Mouse (Mus musculus): ENCODE measurements around the gene Trmt61a.

Gene Trmt61a

GRCm38 (mm10) chr12:111674850-111675486 lies 2.9 kb upstream of the Trmt61a start:
- DNase-seq, result no peak

DNA sequence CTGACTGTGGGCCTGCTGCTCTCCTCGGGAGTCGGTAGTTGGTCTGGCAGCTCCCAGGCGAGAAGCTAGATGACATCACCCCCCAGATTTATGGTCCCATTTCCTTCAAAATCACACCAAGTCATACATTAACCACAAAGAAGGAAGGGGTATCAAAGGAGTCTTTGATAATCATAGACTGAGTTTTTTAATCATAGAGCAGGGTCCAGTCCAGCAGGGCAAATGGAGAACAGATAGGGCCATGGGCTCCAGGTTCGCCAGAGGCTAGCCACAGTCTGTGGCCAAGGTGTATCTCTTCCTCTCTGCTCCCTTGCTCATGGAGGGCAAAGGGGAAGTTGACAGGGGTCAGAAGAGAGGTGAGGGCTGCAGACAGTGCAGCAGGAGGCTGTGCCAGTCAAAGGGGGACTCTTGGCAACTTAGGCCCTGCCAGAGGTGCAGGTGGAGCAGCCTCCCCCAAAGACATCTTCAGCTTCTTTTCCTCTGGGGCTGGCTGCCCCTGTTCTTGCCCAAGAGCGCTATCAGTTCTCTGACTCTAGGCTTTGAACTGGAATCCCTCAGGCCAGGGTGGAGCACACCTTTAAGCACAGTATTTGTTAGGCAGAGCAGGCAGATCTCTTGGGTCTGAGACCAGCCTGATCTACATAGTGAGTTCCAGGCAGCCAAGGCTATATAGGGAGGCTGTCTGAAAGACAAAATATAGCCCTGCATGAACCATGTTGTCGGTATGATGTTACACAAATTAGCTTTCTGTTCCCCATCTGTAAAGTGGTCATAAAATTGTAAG lies 1.9 kb upstream of the Trmt61a start:
- no peak for DNase-seq

- DNase-seq, result peak; percentile 51
Measured at GRCm38 (mm10) chr12:111677421-111677820, 484 bp upstream of the Trmt61a start.

GRCm38 (mm10) chr12:111678670-111678933 lies 697 bp downstream of the Trmt61a start:
- DNase-seq, result no peak

- DNase-seq, result no peak
Measured at GRCm38 (mm10) chr12:111678997-111679396, 1.1 kb downstream of the Trmt61a start.

GRCm38 (mm10) chr12:111680661-111681060 lies 2.8 kb downstream of the Trmt61a start:
- no peak for DNase-seq

DNA sequence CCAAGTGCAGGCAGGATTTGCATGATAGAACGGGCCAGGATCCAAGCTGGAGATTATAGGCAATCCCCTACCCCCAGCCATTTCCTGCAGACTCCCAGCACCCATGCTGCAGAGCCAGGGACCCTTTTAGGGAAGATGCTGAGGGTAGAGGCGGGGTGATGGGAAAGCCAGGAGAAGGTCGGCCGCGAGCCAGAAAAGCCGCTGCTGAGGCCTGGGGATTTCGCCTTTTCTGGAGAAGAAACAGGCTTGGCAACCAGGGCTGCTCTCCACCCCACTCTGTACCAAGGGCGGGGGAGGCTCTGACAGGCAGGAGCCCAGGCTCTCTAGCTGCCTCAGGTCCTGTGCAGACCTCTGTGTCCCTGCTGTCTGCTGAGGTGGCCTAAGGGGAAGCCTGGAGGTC lies 3.4 kb downstream of the Trmt61a start:
- no peak for DNase-seq

GRCm38 (mm10) chr12:111682003-111682402 lies 4.1 kb downstream of the Trmt61a start:
- DNase-seq, result no peak

DNA sequence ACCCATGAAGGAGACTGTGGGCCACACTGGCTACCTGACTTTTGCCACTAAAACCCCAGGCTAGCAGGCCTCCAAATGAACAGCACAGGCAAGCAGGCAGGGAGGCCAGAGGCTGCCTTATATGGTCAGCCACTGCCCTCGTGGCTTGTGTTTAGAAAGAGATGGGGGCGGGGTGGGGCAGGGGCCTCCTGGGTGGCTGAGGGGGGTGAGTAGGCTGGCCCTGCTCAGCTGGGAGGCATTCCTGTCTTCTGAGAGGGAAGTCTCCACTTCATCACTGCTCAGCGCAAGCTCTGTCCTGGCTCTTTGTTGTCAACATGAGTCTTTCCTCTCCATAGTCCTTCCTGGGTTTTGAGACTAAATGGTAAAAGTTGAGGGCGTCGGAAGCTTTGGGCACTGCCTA lies 4.9 kb downstream of the Trmt61a start:
- no peak for DNase-seq

DNA sequence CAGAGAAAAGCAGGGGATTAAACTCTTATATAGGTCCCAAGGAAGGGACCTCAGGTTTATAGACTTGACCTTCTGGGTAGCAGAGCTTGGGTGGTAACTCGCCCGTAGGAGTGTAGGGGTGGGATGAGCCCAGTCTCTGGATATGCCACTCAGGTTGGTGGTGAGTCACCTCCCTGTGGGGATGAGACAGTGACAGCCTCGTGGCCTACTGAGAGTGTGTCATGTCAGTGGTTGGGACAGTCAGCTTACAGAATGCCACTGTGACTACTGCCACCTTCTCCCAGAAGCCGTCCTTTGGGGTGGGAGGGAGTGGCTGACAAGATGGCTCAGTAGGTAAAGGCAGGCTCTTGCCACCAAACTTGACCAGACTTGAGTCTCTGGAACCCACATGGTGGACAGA lies 8.5 kb downstream of the Trmt61a start:
- DNase-seq, result peak; percentile 7

- DNase-seq, result peak; percentile 90
Measured at GRCm38 (mm10) chr12:111687350-111688068, 9.6 kb downstream of the Trmt61a start.

GRCm38 (mm10) chr12:111688069-111688428 lies 10.1 kb downstream of the Trmt61a start:
- no peak for DNase-seq

- DNase-seq, result peak; percentile 79
Measured at GRCm38 (mm10) chr12:111689426-111689825, 11.5 kb downstream of the Trmt61a start.

DNA sequence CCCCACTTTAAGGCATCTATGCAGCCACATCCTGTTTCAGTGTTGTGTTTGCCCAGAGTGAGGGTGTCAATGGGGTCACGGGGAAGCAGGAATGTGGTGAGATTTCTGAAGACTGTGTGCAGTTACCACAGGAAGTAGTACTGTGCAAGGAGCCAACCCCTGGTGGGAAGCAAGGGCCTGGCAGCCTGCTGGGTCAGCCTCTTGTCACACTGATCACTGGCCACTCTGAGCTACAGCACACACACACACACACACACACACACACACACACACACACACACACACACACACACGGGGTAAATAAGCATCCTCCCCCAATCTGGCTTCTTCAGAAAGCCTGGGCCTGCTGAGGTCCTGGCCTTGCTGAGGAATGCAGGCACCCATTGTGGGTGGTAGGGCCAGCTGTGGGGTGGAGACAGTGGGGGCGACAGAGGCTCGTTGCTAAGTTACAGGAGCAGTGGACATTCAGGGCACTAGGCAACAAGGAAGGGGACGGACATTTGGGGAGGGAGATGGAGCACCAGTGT lies 13.5 kb downstream of the Trmt61a start:
- peak; percentile 62 for DNase-seq

DNA sequence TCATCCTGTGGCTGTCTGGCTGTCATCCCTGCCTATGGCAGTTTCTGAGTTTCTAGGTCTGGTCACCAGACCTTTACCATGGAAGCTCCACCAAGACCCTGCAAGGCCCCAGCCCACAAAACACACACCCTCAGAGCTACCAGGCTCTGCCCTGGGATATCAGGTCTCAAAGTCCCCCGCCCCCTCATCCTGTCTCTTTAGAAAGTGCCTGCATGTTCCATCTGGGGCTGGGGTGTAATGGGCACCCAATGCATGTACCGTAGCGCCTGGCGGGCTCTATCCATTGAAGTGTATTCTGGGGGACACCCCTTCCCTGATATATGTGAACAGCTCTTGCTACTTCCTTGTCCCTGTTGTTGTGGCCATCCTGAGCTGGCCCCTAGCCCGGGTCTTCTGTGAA lies 15.0 kb downstream of the Trmt61a start:
- peak; percentile 11 for DNase-seq

- DNase-seq, result peak; percentile 55
Measured at GRCm38 (mm10) chr12:111693341-111694270, 15.7 kb downstream of the Trmt61a start.

DNA sequence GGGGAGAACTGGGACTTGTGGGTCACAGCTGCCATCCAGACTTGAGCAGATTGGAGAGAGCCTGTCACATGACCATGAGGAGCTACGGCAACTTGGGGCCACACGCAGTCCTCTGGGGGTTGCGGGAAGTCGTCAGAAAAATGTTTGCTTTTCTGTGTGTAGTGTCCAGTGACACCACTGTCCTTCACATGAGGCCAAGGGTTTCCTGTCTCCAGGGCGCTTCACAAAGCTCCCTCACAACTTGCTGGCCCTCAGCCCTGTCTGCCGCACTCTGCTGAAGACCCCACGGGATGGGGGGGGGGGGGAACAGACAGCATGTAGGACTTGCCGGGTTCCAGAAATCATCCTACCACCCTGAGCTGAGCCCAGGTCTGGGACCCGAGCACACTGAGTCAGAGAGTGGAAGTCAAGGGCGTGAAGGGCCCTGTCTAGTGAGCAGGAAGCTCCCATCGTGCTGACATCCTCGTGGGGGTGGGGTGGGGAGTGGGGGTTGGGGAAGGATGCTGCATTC lies 16.4 kb downstream of the Trmt61a start:
- no peak for DNase-seq

DNA sequence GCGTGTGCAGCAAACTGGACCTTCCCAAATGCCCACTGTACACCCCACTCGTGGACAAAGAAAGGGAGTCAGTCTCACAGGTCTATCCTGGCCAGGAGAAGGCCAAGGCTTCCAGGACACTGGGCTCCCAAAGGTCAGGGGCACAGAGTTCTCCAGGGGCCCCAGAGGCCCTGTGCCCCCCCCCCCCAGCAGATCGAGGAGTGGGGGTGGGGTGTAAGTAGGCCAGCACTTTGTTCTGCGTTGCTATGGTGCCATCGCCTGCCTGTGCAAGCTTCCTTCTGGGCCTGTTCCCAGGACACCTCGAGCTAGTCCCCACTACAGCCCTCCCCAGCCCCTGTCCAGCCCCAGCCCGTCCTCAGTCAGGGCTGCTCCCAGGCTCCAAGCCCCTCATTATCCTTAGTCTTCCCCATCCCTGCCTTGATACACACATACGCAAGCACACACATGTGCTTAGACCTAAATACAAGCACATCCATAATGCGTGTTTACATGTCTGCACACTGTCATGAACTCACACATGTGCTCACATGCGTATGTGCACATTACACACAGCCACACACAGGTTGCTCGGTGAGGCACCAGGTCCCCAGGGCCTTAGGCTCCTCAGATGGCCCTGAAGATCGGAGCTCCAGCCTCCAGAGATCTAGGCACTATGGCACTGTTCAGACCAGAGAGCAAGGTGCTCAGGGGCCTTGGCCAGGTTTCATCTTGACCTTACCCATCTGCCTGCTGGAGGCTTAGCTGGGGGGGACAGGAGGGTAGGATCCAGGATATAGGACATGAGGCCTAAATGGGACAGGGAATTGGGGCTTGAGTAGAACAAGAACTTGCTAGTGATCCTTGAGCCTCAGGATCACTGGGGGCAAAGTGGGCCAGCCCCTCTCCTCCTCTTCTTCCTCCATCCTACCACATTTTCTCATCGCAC lies 17.2 kb downstream of the Trmt61a start:
- DNase-seq, result peak; percentile 45

GRCm38 (mm10) chr12:111696239-111696638 lies 18.3 kb downstream of the Trmt61a start:
- DNase-seq, result peak; percentile 84

DNA sequence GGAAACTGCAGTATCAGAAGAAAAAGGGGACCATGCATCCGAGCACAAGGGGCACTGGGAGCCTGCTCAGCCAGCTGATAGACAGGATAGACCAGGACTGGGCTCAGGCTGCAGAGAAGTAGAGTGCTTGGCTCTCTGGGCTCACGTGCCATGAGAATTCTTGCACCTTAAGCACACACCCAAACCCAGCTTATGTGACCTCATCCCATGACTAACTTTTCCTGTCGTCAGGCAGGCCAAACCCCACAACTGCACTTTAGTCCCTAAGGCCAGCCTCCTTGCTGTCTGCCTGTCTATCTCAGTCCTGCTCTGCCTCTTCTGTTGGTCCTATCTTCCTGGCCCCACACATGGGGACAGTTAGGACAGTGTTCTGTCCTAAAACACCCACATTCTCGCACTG lies 19.8 kb downstream of the Trmt61a start:
- DNase-seq, result no peak

DNA sequence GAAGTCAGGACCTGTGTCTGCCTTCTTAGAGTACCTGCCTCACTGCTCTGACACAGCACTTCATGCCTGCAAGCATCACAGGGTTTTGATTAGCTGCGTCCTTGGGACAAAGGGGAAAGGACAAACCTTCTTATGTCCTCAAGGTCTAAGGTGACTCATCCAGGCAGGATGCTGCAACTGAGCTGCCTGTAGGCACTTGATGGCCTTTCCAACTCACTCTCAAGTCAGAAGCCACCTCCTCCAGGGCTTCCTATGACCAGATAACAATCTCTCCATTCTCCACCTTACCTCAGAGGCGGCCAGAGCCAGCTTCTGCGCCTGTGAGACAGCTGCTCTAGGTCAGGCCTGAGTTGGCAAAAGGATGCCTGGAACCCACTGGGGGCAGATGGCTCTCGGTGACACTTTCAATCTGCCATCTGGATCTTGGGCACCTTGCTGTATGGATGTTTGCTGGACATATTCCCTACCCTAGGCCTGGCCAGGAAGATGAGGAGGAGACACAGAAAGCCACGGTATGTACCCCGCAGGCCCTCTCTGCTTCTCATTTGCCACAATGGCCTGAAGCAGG lies 20.5 kb downstream of the Trmt61a start:
- DNase-seq, result no peak

Measured in kidney, postnatal 10 days (tissue).